Mouse (Mus musculus): ENCODE measurements around the gene Zdhhc14. TPM values are rescaled to one million over a fixed set of nuclear protein-coding genes. Genes with fewer than 3 reads are reported as not detected.

Gene Zdhhc14
- polyA plus RNA-seq, 1 experiment from 2014 or later = 9.2 TPM

- H3K4me3 ChIP-seq (replicated peaks; ENCODE audit: low read depth, low read length) = no peak overlapping the region
- ATAC-seq (ENCODE audit: low FRiP score, low TSS enrichment) (no peak), DNase-seq (no peak)
- H3K27ac ChIP-seq (replicated peaks; ENCODE audit: low read depth, low read length) = no peak overlapping the region
- no peak overlapping the region for H3K4me2 ChIP-seq (ENCODE audit: low read length)
- H3K4me1 ChIP-seq (ENCODE audit: control insufficient read depth, insufficient read depth, low read length) = peaks cover 12% of the 10 kb centered on the region; the same call in 1 of the 2 replicates
- H3K27me3 ChIP-seq (ENCODE audit: control insufficient read depth, insufficient read depth, low read length) = 0 out of 2 replicates have a peak, but pooled peaks cover 2% of the 10 kb centered on the region
- no peak overlapping the region for H3K9ac ChIP-seq (replicated peaks; ENCODE audit: low read length)
- no peaks in the 10 kb centered on the region for H3K36me3 ChIP-seq (ENCODE audit: control insufficient read depth, insufficient read depth, low read length)
- WGBS = 77% methylated on average over 4 of the region's 4 CpGs
- H3K9me3 ChIP-seq (ENCODE audit: control insufficient read depth, low read length) = no peaks in the 10 kb centered on the region
Observed at GRCm38 (mm10) chr17:5716912-5717311, 224.6 kb downstream of the Zdhhc14 start.

DNA sequence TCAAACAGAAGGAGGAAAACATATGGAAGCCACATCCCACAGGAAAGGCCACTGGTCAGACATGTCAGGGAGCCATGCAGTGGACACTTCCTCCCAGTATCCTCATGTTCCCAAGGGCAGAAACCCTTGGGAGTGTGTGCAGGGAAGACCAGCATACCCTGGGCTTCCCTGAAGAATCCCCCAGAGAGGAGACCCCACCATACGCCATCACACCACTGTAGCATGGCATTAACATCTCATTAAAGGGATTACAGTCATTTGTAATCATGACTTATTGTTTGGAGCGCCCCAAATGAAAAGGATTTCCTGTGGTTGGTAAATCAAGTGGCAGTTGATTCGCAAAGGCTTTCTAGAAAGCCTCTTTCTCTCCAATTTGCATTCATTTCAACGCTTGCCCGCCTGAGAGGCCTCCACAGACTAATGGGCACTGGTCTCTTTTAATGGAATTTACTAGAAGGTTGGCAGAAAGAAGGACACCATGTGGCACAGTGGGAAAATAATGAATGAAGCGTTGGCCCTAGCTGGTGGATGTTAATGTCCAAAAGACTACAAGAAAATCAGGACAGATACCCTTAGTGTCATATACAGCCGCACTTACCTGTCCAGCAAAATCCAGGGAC lies 226.5 kb downstream of the Zdhhc14 start:
- 38% methylated on average over 7 of the region's 7 CpGs for WGBS
- H3K36me3 ChIP-seq (ENCODE audit: control insufficient read depth, insufficient read depth, low read length) = no peaks in the 10 kb centered on the region
- ATAC-seq (ENCODE audit: low FRiP score, low TSS enrichment) = no peak
- H3K27ac ChIP-seq (replicated peaks; ENCODE audit: low read depth, low read length) = no peak overlapping the region
- H3K4me2 ChIP-seq (ENCODE audit: low read length) = no peak overlapping the region
- DNase-seq = peak; percentile 55
- no peaks in the 10 kb centered on the region for H3K9me3 ChIP-seq (ENCODE audit: control insufficient read depth, low read length)
- H3K9ac ChIP-seq (replicated peaks; ENCODE audit: low read length) = no peak overlapping the region
- H3K4me1 ChIP-seq (ENCODE audit: control insufficient read depth, insufficient read depth, low read length) = 0 out of 2 replicates have a peak, but pooled peaks cover 3% of the 10 kb centered on the region
- no peak overlapping the region for H3K4me3 ChIP-seq (replicated peaks; ENCODE audit: low read depth, low read length)
- 0 out of 2 replicates have a peak, but pooled peaks cover 2% of the 10 kb centered on the region for H3K27me3 ChIP-seq (ENCODE audit: control insufficient read depth, insufficient read depth, low read length)

- Histone ChIP-seq H3K9ac (replicated peaks; ENCODE audit: low read length) (no peak overlapping the region), H3K9me3 (ENCODE audit: control insufficient read depth, low read length) (no peaks in the 10 kb centered on the region), H3K36me3 (ENCODE audit: control insufficient read depth, insufficient read depth, low read length) (no peaks in the 10 kb centered on the region), H3K27ac (replicated peaks; ENCODE audit: low read depth, low read length) (no peak overlapping the region), H3K4me2 (ENCODE audit: low read length) (no peak overlapping the region), H3K4me3 (replicated peaks; ENCODE audit: low read depth, low read length) (no peak overlapping the region), H3K27me3 (ENCODE audit: control insufficient read depth, insufficient read depth, low read length) (no peaks in the 10 kb centered on the region), H3K4me1 (ENCODE audit: control insufficient read depth, insufficient read depth, low read length) (0 out of 2 replicates have a peak, but pooled peaks cover 3% of the 10 kb centered on the region)
- ATAC-seq (ENCODE audit: low FRiP score, low TSS enrichment) (no peak), DNase-seq (no peak)
- WGBS = 95% methylated on average over 2 of the region's 2 CpGs
Observed at GRCm38 (mm10) chr17:5722802-5723201, 230.4 kb downstream of the Zdhhc14 start.

- Histone ChIP-seq H3K27ac (replicated peaks; ENCODE audit: low read depth, low read length) (no peak overlapping the region), H3K4me2 (ENCODE audit: low read length) (no peak overlapping the region), H3K9me3 (ENCODE audit: control insufficient read depth, low read length) (no peaks in the 10 kb centered on the region), H3K36me3 (ENCODE audit: control insufficient read depth, insufficient read depth, low read length) (no peaks in the 10 kb centered on the region), H3K27me3 (ENCODE audit: control insufficient read depth, insufficient read depth, low read length) (no peaks in the 10 kb centered on the region), H3K9ac (replicated peaks; ENCODE audit: low read length) (no peak overlapping the region), H3K4me1 (ENCODE audit: control insufficient read depth, insufficient read depth, low read length) (0 out of 2 replicates have a peak, but pooled peaks cover 3% of the 10 kb centered on the region), H3K4me3 (replicated peaks; ENCODE audit: low read depth, low read length) (no peak overlapping the region)
- 85% methylated on average over 10 of the region's 10 CpGs for WGBS
- DNase-seq = no peak
- ATAC-seq (ENCODE audit: low FRiP score, low TSS enrichment) = no peak
Observed at GRCm38 (mm10) chr17:5723601-5724189, 231.3 kb downstream of the Zdhhc14 start.

DNA sequence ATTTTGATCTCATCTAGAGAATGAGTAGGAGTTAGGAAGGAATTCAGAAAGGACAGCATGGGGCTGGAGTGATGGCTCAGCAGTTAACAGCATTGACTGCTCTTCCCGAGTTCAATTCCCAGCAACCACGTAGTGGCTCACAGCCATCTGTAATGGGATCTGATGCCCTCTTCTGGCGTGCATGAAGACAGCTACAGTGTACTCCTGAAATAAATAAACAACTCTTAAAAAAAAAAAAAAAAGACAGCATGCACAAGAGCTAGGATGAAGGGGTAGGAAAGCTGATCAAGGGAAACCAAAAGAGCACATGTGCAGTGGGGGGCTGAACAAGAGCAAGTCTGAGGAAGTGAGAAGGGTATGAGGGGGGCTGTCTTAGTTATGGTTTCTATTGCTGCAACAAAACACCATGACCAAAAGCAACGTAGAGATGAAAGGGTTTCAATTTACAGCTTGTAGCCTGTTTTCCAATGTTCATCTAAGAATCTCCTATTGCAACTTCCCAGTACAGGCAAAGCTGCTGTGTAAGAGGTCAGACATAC lies 237.3 kb downstream of the Zdhhc14 start:
- Histone ChIP-seq H3K9me3 (ENCODE audit: control insufficient read depth, low read length) (no peaks in the 10 kb centered on the region), H3K4me3 (replicated peaks; ENCODE audit: low read depth, low read length) (no peak overlapping the region), H3K27ac (replicated peaks; ENCODE audit: low read depth, low read length) (no peak overlapping the region), H3K4me2 (ENCODE audit: low read length) (no peak overlapping the region), H3K9ac (replicated peaks; ENCODE audit: low read length) (no peak overlapping the region), H3K36me3 (ENCODE audit: control insufficient read depth, insufficient read depth, low read length) (no peaks in the 10 kb centered on the region), H3K27me3 (ENCODE audit: control insufficient read depth, insufficient read depth, low read length) (no peaks in the 10 kb centered on the region), H3K4me1 (ENCODE audit: control insufficient read depth, insufficient read depth, low read length) (no peaks in the 10 kb centered on the region)
- DNase-seq = no peak
- WGBS = 47% methylated on average over 4 of the region's 4 CpGs
- no peak for ATAC-seq (ENCODE audit: low FRiP score, low TSS enrichment)

- no peak overlapping the region for H3K27ac ChIP-seq (replicated peaks; ENCODE audit: low read depth, low read length)
- WGBS = 90% methylated on average over 5 of the region's 5 CpGs
- no peak overlapping the region for H3K9ac ChIP-seq (replicated peaks; ENCODE audit: low read length)
- no peaks in the 10 kb centered on the region for H3K27me3 ChIP-seq (ENCODE audit: control insufficient read depth, insufficient read depth, low read length)
- H3K9me3 ChIP-seq (ENCODE audit: control insufficient read depth, low read length) = no peaks in the 10 kb centered on the region
- no peaks in the 10 kb centered on the region for H3K36me3 ChIP-seq (ENCODE audit: control insufficient read depth, insufficient read depth, low read length)
- ATAC-seq (ENCODE audit: low FRiP score, low TSS enrichment) (no peak), DNase-seq (no peak)
- H3K4me2 ChIP-seq (ENCODE audit: low read length) = no peak overlapping the region
- H3K4me3 ChIP-seq (replicated peaks; ENCODE audit: low read depth, low read length) = no peak overlapping the region
- H3K4me1 ChIP-seq (ENCODE audit: control insufficient read depth, insufficient read depth, low read length) = no peaks in the 10 kb centered on the region
Observed at GRCm38 (mm10) chr17:5730538-5730937, 238.2 kb downstream of the Zdhhc14 start.

DNA sequence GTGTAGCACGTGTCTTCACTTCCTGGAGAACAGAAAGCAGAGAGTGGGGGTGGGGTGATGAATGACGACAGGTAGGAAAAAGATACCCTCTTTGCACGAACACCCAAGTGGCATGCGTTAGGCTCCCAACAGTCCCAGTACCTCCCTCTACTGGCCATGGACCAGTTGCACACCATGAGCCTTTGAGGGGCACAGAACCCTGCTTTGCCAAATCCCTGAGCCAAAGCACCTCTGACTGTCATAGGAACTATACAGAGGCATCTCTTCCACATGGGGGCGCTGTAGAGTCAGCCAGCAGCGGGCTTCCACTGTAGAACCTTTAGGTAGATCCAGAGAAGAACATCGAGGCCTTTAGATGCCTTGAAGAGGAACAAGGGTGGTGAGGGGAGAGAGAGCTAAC lies 241.0 kb downstream of the Zdhhc14 start:
- Histone ChIP-seq H3K36me3 (ENCODE audit: control insufficient read depth, insufficient read depth, low read length) (no peaks in the 10 kb centered on the region), H3K4me1 (ENCODE audit: control insufficient read depth, insufficient read depth, low read length) (no peaks in the 10 kb centered on the region), H3K9ac (replicated peaks; ENCODE audit: low read length) (no peak overlapping the region), H3K27ac (replicated peaks; ENCODE audit: low read depth, low read length) (no peak overlapping the region), H3K27me3 (ENCODE audit: control insufficient read depth, insufficient read depth, low read length) (no peaks in the 10 kb centered on the region), H3K4me3 (replicated peaks; ENCODE audit: low read depth, low read length) (no peak overlapping the region), H3K9me3 (ENCODE audit: control insufficient read depth, low read length) (no peaks in the 10 kb centered on the region), H3K4me2 (ENCODE audit: low read length) (no peak overlapping the region)
- DNase-seq (peak; percentile 30), ATAC-seq (ENCODE audit: low FRiP score, low TSS enrichment) (no peak)
- WGBS = 30% methylated on average over 7 of the region's 7 CpGs

DNA sequence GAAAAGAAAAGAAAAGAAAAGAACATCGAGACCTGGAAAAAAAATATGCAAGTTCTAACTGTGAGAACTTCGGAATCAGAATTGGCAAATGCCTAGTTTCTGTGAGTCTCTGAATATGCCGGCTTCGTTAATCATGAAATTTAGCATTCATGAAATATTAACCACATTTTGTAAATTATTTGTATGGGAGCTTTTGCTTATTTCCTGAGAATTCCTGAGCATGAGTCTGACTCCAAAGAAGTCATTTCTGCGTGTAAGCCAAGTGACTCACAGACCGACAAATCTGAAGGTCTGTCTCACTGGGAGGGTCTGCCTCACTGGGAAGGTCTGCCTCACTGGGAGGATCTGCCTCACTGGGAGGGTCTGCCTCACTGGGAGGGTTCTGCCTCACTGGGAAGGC lies 248.7 kb downstream of the Zdhhc14 start:
- Histone ChIP-seq H3K36me3 (ENCODE audit: control insufficient read depth, insufficient read depth, low read length) (no peaks in the 10 kb centered on the region), H3K9ac (replicated peaks; ENCODE audit: low read length) (no peak overlapping the region), H3K27me3 (ENCODE audit: control insufficient read depth, insufficient read depth, low read length) (no peaks in the 10 kb centered on the region), H3K4me3 (replicated peaks; ENCODE audit: low read depth, low read length) (no peak overlapping the region), H3K4me2 (ENCODE audit: low read length) (no peak overlapping the region), H3K4me1 (ENCODE audit: control insufficient read depth, insufficient read depth, low read length) (no peaks in the 10 kb centered on the region), H3K9me3 (ENCODE audit: control insufficient read depth, low read length) (no peaks in the 10 kb centered on the region), H3K27ac (replicated peaks; ENCODE audit: low read depth, low read length) (no peak overlapping the region)
- DNase-seq (no peak), ATAC-seq (ENCODE audit: low FRiP score, low TSS enrichment) (no peak)
- 89% methylated on average over 6 of the region's 6 CpGs for WGBS

DNA sequence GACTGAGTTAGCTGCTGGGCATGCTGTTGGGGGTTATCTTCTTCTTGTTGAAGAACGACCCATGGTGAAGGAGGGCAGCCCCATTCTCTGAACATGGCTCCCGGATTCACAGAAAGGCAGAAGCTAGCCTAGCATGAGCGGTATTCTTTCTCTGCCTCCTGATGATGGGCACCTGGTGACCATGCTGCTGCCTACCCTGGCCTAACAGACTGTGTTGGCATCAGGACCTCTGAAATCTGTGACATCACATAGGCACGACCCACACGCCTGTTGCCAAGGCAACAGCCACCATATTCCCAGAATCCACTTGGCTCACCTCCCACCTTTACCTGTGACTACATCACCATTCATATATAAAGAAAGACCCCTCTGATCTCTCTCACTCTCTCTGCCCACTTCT lies 251.7 kb downstream of the Zdhhc14 start:
- H3K4me1 ChIP-seq (ENCODE audit: control insufficient read depth, insufficient read depth, low read length) = no peaks in the 10 kb centered on the region
- H3K4me2 ChIP-seq (ENCODE audit: low read length) = no peak overlapping the region
- ATAC-seq (ENCODE audit: low FRiP score, low TSS enrichment) (no peak), DNase-seq (no peak)
- H3K9ac ChIP-seq (replicated peaks; ENCODE audit: low read length) = no peak overlapping the region
- 90% methylated on average over 5 of the region's 5 CpGs for WGBS
- no peak overlapping the region for H3K4me3 ChIP-seq (replicated peaks; ENCODE audit: low read depth, low read length)
- no peaks in the 10 kb centered on the region for H3K27me3 ChIP-seq (ENCODE audit: control insufficient read depth, insufficient read depth, low read length)
- H3K36me3 ChIP-seq (ENCODE audit: control insufficient read depth, insufficient read depth, low read length) = no peaks in the 10 kb centered on the region
- no peaks in the 10 kb centered on the region for H3K9me3 ChIP-seq (ENCODE audit: control insufficient read depth, low read length)
- H3K27ac ChIP-seq (replicated peaks; ENCODE audit: low read depth, low read length) = no peak overlapping the region

Data from midbrain, embryonic 14.5 days (tissue).